Mouse (Mus musculus): ENCODE measurements around the gene Ten1. TPM values are rescaled to one million over a fixed set of nuclear protein-coding genes. Genes with fewer than 3 reads are reported as not detected.

Gene Ten1
- polyA plus RNA-seq, 1 experiment from 2014 or later, result 86.6 TPM

GRCm38 (mm10) chr11:116241744-116242235, 43.1 kb downstream of the Ten1 start:
- Histone ChIP-seq H3K27ac (no peak overlapping the region), H3K4me2 (no peak overlapping the region), H3K36me3 (peaks cover 41% of the 10 kb centered on the region), H3K4me1 (peaks cover 15% of the 10 kb centered on the region), H3K27me3 (peaks cover 15% of the 10 kb centered on the region), H3K4me3 (no peak overlapping the region), H3K9ac (no peak overlapping the region), H3K9me3 (no peaks in the 10 kb centered on the region)
- no peak for ATAC-seq (ENCODE audit: insufficient number of reproducible peaks, low FRiP score, low TSS enrichment, low read depth)
- 14% methylated on average over 12 of the region's 12 CpGs for WGBS

- no peaks in the 10 kb centered on the region for H3K27me3 ChIP-seq
- no peak overlapping the region for H3K4me3 ChIP-seq
- no peak overlapping the region for H3K4me2 ChIP-seq
- H3K27ac ChIP-seq, result no peak overlapping the region
- 71% methylated on average over 8 of the region's 8 CpGs for WGBS
- no peak overlapping the region for H3K9ac ChIP-seq
- ATAC-seq (ENCODE audit: insufficient number of reproducible peaks, low FRiP score, low TSS enrichment, low read depth), result no peak
- no peaks in the 10 kb centered on the region for H3K9me3 ChIP-seq
- H3K4me1 ChIP-seq, result peaks cover 7% of the 10 kb centered on the region
- H3K36me3 ChIP-seq, result peaks cover 69% of the 10 kb centered on the region
Observed at GRCm38 (mm10) chr11:116244580-116244979, 45.9 kb downstream of the Ten1 start.

- no peak overlapping the region for H3K27ac ChIP-seq
- no peaks in the 10 kb centered on the region for H3K9me3 ChIP-seq
- H3K4me3 ChIP-seq, result no peak overlapping the region
- ATAC-seq (ENCODE audit: insufficient number of reproducible peaks, low FRiP score, low TSS enrichment, low read depth), result no peak
- H3K27me3 ChIP-seq, result no peaks in the 10 kb centered on the region
- WGBS, result 73% methylated on average over 6 of the region's 6 CpGs
- H3K36me3 ChIP-seq, result peaks cover 79% of the 10 kb centered on the region
- H3K4me1 ChIP-seq, result peaks cover 7% of the 10 kb centered on the region
- H3K4me2 ChIP-seq, result no peak overlapping the region
- no peak overlapping the region for H3K9ac ChIP-seq
Observed at GRCm38 (mm10) chr11:116245616-116246015, 47.0 kb downstream of the Ten1 start.

GRCm38 (mm10) chr11:116247502-116248222, 49.0 kb downstream of the Ten1 start:
- Histone ChIP-seq H3K36me3 (peaks cover 100% of the 10 kb centered on the region), H3K4me1 (no peaks in the 10 kb centered on the region), H3K9ac (no peak overlapping the region), H3K27me3 (no peaks in the 10 kb centered on the region), H3K4me3 (no peak overlapping the region), H3K9me3 (no peaks in the 10 kb centered on the region), H3K4me2 (no peak overlapping the region), H3K27ac (peak overlapping the region; percentile 59)
- 66% methylated on average over 14 of the region's 14 CpGs for WGBS
- ATAC-seq (ENCODE audit: insufficient number of reproducible peaks, low FRiP score, low TSS enrichment, low read depth), result peak; percentile 51; the same call in 1 of the 2 replicates

GRCm38 (mm10) chr11:116250898-116251297, 52.2 kb downstream of the Ten1 start:
- no peak overlapping the region for H3K9ac ChIP-seq
- H3K4me2 ChIP-seq, result no peak overlapping the region
- no peak for ATAC-seq (ENCODE audit: insufficient number of reproducible peaks, low FRiP score, low TSS enrichment, low read depth)
- no peaks in the 10 kb centered on the region for H3K27me3 ChIP-seq
- H3K4me1 ChIP-seq, result peaks cover 8% of the 10 kb centered on the region; the same call in 1 of the 2 replicates
- WGBS, result 87% methylated on average over 8 of the region's 8 CpGs
- no peaks in the 10 kb centered on the region for H3K9me3 ChIP-seq
- no peak overlapping the region for H3K4me3 ChIP-seq
- peaks cover 96% of the 10 kb centered on the region for H3K36me3 ChIP-seq
- no peak overlapping the region for H3K27ac ChIP-seq

GRCm38 (mm10) chr11:116253076-116253600, 54.5 kb downstream of the Ten1 start:
- H3K36me3 ChIP-seq, result peaks cover 91% of the 10 kb centered on the region
- ATAC-seq (ENCODE audit: insufficient number of reproducible peaks, low FRiP score, low TSS enrichment, low read depth), result no peak
- H3K27me3 ChIP-seq, result no peaks in the 10 kb centered on the region
- no peak overlapping the region for H3K4me2 ChIP-seq
- H3K9ac ChIP-seq, result no peak overlapping the region
- no peaks in the 10 kb centered on the region for H3K9me3 ChIP-seq
- H3K4me3 ChIP-seq, result no peak overlapping the region
- no peak overlapping the region for H3K27ac ChIP-seq
- 78% methylated on average over 3 of the region's 3 CpGs for WGBS
- H3K4me1 ChIP-seq, result peaks cover 12% of the 10 kb centered on the region

GRCm38 (mm10) chr11:116254627-116255026, 56.0 kb downstream of the Ten1 start:
- no peak for ATAC-seq (ENCODE audit: insufficient number of reproducible peaks, low FRiP score, low TSS enrichment, low read depth)
- H3K4me3 ChIP-seq, result no peak overlapping the region
- 76% methylated on average over 9 of the region's 9 CpGs for WGBS
- peak overlapping the region; percentile 47 for H3K27ac ChIP-seq
- H3K36me3 ChIP-seq, result peaks cover 91% of the 10 kb centered on the region
- H3K4me1 ChIP-seq, result peaks cover 12% of the 10 kb centered on the region
- H3K9me3 ChIP-seq, result no peaks in the 10 kb centered on the region
- H3K9ac ChIP-seq, result no peak overlapping the region
- no peak overlapping the region for H3K4me2 ChIP-seq
- H3K27me3 ChIP-seq, result no peaks in the 10 kb centered on the region

GRCm38 (mm10) chr11:116255090-116255981, 56.7 kb downstream of the Ten1 start:
- Histone ChIP-seq H3K4me2 (no peak overlapping the region), H3K27me3 (no peaks in the 10 kb centered on the region), H3K27ac (peak overlapping the region; percentile 57), H3K4me3 (no peak overlapping the region), H3K36me3 (peaks cover 91% of the 10 kb centered on the region), H3K9me3 (no peaks in the 10 kb centered on the region), H3K4me1 (peaks cover 12% of the 10 kb centered on the region), H3K9ac (no peak overlapping the region)
- ATAC-seq (ENCODE audit: insufficient number of reproducible peaks, low FRiP score, low TSS enrichment, low read depth), result no peak
- WGBS, result 79% methylated on average over 22 of the region's 22 CpGs

GRCm38 (mm10) chr11:116255982-116256675, 57.5 kb downstream of the Ten1 start:
- peaks cover 91% of the 10 kb centered on the region for H3K36me3 ChIP-seq
- peak overlapping the region; percentile 57 for H3K27ac ChIP-seq
- ATAC-seq (ENCODE audit: insufficient number of reproducible peaks, low FRiP score, low TSS enrichment, low read depth), result no peak; the same call in 1 of the 2 replicates
- 69% methylated on average over 9 of the region's 9 CpGs for WGBS
- H3K27me3 ChIP-seq, result no peaks in the 10 kb centered on the region
- no peak overlapping the region for H3K9ac ChIP-seq
- no peaks in the 10 kb centered on the region for H3K9me3 ChIP-seq
- H3K4me2 ChIP-seq, result 0 out of 2 replicates have a peak overlapping the region, but pooled peaks have one; percentile 5
- H3K4me1 ChIP-seq, result peaks cover 12% of the 10 kb centered on the region
- H3K4me3 ChIP-seq, result no peak overlapping the region

GRCm38 (mm10) chr11:116259461-116259860, 60.8 kb downstream of the Ten1 start:
- Histone ChIP-seq H3K27ac (no peak overlapping the region), H3K4me1 (peaks cover 12% of the 10 kb centered on the region), H3K4me2 (no peak overlapping the region), H3K9ac (no peak overlapping the region), H3K36me3 (peaks cover 93% of the 10 kb centered on the region), H3K27me3 (no peaks in the 10 kb centered on the region), H3K9me3 (no peaks in the 10 kb centered on the region), H3K4me3 (no peak overlapping the region)
- WGBS, result 83% methylated on average over 8 of the region's 8 CpGs
- ATAC-seq (ENCODE audit: insufficient number of reproducible peaks, low FRiP score, low TSS enrichment, low read depth), result no peak

GRCm38 (mm10) chr11:116260259-116260658, 61.6 kb downstream of the Ten1 start:
- Histone ChIP-seq H3K4me3 (no peak overlapping the region), H3K27me3 (no peaks in the 10 kb centered on the region), H3K4me2 (no peak overlapping the region), H3K9me3 (no peaks in the 10 kb centered on the region), H3K9ac (no peak overlapping the region), H3K27ac (peak overlapping the region; percentile 27; the same call in 1 of the 2 replicates), H3K4me1 (peaks cover 7% of the 10 kb centered on the region), H3K36me3 (peaks cover 91% of the 10 kb centered on the region)
- 72% methylated on average over 7 of the region's 7 CpGs for WGBS
- ATAC-seq (ENCODE audit: insufficient number of reproducible peaks, low FRiP score, low TSS enrichment, low read depth), result no peak; the same call in 1 of the 2 replicates

Data from limb, embryonic 15.5 days (tissue).